Mouse (Mus musculus) adrenal gland, postnatal 36 days (tissue): ENCODE results near the gene Tradd. TPM values are rescaled to one million over a fixed set of nuclear protein-coding genes. Genes with fewer than 3 reads are reported as not detected.

Experiments
- DNase-seq, 2 experiments: peaks; one replicate each; pipeline ENCODE4 v3.0.0; 2021; ENCODE audit warnings: mixed read lengths in 1 of 2
- long read RNA-seq, 2 experiments: library from polyadenylated mRNA; stranded (forward); transcript quantifications; one replicate each; pipeline ENCODE4 v2.0.0; 2021; ENCODE audit warnings: borderline sequencing depth in 2 of 2
- total RNA-seq, 2 experiments: library from RNA; stranded (reverse); gene quantifications; 2 replicates each; pipeline ENCODE4 v1.2.3; 2021

Tradd gene
- total RNA-seq, result 10 to 100 TPM; 15.3 to 17.9 TPM
- long read RNA-seq, experiment 1, transcript Tradd-201 (5 exons, 1,689 nt), result major isoform, 45 of 54 reads
- long read RNA-seq, experiment 1, partial matches to known transcripts, result 4 of 54 reads
- long read RNA-seq, experiment 1, other reads (novel, unspliced or antisense), result 5 of 54 reads
- long read RNA-seq, experiment 2, transcript Tradd-201 (5 exons, 1,689 nt), result major isoform, 8 of 12 reads
- long read RNA-seq, experiment 2, partial matches to known transcripts, result 2 of 12 reads
- long read RNA-seq, experiment 2, other reads (novel, unspliced or antisense), result 2 of 12 reads

GRCm38 (mm10) chr8:105264024-105264982, at the start of gene Tradd, which contains the start of gene Fbxl8:
Gene Tradd, minus strand, starts transcription at chr8:105264609.
Gene Fbxl8, plus strand, starts transcription at chr8:105264648.
- peak; percentile 90 to 92 for DNase-seq

GRCm38 (mm10) chr8:105313622-105314402, 49.4 kb upstream of the Tradd start:
- DNase-seq, result no peak

DNA sequence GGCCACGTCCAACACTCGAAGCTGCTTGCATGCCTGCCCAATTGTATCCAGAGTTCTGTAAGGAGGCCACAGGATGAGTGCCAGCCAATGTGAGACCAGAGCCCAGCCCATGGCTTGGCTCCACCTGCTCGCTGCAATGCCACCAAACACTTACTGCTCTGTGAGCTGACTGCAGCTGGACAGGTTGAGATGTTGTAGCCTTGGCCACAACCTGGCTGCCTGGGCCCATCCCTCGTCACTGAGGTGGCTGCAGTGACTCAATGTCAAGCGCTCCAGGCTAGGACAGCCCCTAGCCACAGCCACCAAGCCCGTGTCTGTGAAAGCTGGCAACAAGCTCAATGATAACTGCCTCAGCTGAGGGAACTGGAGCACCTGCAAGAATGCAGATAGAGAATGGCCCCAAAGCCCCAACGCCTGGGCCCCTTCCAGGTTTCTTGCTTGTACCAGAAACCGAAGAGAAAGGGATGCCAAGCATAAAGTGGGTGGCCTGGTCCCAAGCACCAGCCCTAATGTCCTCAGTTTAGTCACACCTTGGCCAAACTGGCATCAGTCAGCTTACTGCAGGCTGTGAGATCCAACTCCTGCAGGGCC, 48.6 kb upstream of the Tradd start:
- no peak for DNase-seq

- DNase-seq, result no peak
Measured at GRCm38 (mm10) chr8:105311718-105312117, 47.3 kb upstream of the Tradd start.

DNA sequence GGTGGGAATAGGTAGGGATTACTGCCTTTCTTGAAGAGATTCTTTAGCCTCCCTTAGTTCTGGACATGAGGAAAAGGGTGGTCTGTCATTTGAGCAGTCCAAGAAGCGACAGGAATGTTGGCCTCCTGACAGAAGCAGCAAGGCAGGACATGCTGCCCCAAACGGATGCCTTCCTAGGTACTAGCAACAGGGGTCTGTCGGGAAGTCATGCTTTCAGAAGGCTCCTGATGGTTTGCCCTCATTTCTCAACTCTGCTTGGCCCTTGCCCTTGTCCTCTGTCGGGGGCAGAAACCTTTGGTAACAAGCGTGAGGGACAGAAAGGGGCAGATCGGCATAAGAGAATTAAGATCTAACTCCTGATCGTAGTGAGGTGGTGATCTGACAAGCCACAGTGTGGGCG, 45.7 kb upstream of the Tradd start:
- no peak for DNase-seq

DNA sequence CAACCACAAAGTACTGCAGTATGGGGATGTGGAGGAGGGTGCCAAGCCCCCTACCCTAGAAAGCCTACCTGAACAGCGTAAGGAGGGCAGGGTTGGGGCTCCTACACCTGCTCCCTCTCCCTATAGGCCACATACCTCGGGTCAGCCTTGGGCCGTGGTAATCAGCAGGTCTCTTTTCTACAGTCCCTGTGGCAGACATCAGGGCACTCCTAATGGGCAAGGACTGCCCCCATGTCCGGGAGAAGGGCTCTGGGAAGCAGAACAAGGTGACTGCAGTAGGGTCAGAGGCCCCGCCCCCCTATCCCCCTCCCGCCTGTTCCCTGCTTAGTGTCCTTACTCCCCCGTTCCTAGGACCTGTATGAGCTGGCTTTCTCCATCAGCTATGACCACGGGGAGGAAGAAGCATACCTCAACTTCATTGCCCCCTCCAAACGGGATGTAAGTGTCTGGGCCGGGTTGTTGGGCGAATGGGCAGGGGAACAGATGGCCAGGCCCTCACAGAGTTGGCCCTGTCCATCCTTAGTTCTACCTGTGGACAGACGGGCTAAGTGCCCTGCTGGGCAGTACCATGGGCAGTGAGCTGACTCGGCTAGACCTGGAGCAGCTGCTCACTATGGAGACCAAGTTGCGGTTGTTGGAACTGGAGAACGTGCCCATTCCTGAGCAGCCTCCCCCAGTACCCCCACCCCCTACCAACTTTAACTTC, 44.9 kb upstream of the Tradd start:
- no peak for DNase-seq

DNA sequence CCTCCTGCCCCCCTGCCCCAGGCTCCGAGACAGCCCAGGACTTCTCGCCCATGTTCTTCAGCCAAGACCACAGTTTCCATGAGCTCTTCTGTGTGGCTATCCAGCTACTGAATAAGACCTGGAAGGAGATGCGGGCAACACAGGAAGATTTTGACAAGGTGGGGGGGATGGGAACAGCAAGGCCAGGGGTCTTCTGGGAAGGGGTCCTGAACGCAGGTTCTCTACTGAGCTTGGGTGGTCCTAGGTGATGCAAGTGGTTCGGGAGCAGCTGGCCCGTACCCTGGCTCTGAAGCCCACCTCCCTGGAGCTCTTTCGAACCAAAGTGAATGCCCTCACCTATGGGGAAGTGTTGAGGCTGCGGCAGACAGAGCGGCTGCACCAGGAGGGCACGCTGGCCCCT, 44.0 kb upstream of the Tradd start:
- no peak for DNase-seq

GRCm38 (mm10) chr8:105307670-105308069, 43.3 kb upstream of the Tradd start:
- DNase-seq, result no peak

- no peak for DNase-seq
Measured at GRCm38 (mm10) chr8:105306146-105306691, 41.8 kb upstream of the Tradd start.

DNA sequence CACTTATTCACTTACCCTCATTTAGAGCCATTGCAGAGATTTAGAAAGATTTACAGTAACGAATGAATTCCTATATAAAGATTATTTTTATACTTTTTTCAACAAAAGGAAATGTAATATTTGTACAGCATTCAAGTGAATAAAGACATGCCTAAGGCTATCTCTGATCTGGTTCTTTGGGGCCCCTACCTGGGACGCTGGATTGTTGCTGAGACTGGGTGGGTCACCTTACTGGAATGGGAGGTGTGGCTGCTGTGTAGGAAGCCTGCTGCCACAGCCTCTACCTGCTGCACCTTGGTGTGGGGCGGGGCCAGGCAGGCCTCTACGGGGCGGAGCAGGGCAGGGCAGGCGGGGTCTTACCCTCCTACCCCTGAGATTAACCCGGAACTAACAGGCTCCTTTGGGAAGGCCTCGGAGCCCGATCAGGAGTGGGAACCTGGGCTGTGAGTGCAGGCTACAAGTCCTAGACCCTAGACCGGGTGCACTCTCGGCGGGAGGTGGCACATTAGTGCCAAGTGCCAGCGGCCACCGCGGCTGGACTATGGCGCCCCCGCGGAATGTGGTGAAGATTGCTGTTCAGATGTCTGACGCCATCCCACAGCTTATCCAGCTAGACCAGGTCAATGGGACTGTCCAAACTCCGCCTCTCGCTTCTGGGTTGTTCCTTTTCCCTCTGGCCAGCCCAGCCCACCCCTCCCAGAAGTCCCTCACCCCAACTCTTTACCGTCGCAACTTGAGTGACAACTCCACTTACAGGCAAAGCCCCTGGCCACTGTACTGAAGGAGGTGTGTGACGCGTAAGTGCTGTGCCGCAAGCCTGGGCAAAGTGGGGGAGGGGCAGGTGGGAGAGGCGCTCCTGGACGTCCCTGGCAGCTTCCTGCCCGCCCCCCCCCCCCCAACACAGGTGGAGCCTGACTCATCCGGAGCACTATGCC, 41.1 kb upstream of the Tradd start, which contains the start of gene Elmo3:
Elmo3 (plus strand) TSS at position 391 of the 935 bp plus-strand sequence.
- DNase-seq, result peak; percentile 69 to 81

DNA sequence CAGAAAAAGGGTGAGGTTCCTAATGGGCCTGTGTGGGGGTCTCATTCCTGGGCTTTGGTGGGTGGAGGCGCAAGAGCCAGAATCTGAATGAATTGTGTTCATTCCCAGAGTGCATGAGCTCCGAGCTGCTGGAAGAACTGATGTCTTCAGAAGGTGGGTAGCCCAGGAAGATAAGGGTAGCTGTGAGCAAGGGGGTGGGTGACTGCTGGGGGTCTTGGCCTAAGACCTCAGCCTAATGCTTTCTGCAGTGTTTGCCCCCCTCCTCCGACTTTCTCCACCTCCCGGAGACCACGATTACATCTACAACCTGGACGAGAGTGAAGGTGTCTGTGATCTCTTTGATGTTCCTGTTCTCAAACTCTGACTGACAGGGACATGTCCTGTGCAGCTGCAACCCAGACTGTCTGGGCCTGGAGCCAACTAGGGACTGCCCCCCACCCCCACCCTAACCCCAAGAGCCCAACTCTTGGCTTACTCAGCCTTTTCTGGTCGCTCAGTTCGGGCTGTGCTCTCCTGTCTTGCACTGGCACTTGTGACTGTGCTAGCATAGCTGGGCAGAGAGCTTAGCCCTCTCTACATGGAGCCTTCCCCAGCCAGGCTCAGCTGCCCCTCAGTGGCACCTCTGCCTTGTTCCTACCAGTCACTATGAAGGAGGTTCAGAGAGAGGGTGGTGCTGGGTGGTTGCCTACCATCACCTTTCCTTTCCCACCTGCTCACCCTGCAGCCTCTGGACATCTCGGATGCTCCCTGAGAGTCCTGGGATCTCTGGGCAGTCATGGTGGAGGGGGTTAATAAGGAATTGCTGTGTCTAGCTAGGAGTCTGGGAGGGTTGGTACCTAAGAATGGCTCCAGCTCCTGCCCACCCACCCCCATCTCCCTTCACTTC, 40.2 kb upstream of the Tradd start:
- no peak for DNase-seq

DNA sequence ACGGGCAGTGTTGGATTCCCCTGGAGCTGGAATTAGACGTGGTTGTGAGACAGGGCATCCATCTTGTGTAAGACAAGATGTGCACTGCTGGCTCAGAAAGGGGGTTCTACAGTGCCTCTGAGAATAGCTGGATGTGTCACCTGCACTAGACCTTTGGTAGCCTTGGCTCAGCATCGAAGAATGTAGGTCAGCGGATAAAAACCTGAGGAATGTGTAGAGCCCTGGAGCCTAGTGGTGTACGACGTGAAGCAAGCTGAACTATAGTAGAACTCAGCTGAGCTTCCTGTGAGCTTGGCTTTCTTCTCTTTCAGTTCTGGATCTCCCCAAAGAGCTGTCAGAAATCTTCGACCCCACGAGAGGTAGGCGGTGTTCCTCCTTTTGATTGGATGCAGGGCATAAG, 39.5 kb upstream of the Tradd start:
- no peak for DNase-seq

GRCm38 (mm10) chr8:105303396-105303795, 39.0 kb upstream of the Tradd start:
- no peak for DNase-seq

- DNase-seq, result no peak
Measured at GRCm38 (mm10) chr8:105299962-105300361, 35.6 kb upstream of the Tradd start.

DNA sequence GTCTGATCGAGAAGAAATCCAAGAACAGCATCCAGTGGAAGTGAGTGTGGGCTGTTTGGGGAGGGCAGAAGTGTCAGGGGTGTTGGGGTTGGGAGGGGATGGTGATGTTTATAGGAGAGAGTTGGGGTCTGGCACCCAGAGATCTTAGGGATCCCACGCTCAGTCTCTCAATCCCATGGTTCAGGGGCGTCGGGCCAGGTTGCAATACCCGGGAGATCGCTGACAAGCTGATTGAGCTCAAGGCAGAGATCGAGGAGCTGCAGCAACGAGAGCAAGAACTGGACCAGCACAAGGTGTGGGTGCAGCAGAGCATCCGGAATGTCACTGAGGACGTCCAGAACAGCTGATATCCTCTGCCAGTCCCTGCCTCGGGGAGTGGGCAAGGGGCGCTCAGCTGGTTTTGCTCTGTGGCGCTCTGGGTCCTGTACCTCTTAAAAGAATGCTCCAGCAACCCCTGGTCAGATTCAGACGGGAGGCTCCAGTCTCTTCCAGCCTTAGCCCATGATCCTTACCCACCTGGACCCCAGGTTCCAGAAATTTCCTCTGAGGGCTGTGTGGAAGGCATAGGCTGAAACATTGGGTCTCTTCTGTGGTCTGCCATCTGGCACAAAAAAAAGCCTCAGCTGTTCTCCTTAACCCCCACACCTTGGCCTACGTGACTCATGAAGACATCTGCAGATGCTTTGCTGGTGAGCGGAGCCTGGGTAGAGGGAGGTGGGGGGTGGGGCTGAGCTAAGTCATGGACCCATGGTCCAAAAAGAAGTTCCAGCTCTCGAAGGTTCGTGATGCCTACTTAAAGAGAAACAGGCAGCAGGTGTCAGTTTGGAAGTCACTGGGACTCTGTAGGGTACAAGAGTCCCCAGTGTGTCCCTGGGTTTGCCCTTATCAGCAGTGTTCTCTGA, 34.2 kb upstream of the Tradd start:
- DNase-seq, result no peak

GRCm38 (mm10) chr8:105297511-105298192, 33.2 kb upstream of the Tradd start, which contains the start of gene E2f4:
Gene E2f4, plus strand, starts transcription at chr8:105297663.
- DNase-seq, result peak; percentile 96 to 97
